Mouse (Mus musculus) retina, postnatal 1 day (tissue): ENCODE data around the gene Nbeal1.
A peak's percentile ranks its signal among the peaks of the same experiment; 100 is the strongest.
"Not testable (repeated sequence)": the region's sequence is repeated elsewhere in the genome, so short reads cannot be mapped to it uniquely, and the experiment has no call there.

Experiments used
- DNase-seq: peaks from one replicate; pipeline ENCODE4 v3.0.0-alpha.2; 2012

Gene Nbeal1

DNA sequence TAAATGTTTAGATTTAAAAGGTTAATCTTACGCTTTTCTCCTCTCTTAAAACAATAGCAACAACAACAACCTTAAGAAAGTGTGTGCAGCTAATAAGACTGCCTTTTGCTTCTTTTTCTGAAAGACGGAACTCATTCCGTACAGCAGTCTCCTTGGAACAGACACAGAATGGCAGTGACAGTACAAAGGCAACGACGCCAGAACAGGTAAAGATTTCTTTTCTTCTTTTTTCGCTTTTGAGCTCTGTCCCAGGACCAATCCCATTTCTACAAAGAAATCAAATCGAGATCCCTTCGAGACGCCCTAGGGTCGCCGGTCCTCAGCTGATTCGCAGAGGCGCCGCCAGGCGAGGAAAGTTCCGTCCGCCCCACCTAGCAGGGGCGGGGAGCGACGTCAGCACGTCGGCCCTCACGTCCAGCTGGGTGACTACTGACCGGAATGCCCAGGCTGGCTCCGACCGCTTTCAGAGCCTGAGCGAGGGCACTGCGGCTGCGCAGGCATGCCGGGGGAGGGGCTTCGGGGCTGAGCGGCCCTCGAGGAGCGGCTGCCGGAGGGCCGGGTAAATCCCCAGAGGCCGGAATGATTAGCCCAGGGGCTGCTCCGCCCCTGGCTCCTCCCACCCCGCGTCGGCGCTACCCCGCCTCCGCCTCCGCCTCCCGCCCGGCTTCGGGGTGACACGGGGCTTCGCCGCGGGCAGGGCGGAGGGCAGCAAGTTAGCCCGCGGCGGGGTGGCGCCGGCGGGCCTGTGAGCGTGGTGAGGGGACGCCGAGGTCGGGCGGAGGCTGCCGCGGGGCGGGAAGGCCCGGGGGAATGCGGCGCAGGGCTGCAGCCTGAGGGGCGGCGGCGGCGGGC, at the start of gene Nbeal1:
Nbeal1 (plus strand) TSS at position 668 of the 852 bp plus-strand sequence.
- peak; percentile 99 for DNase-seq

DNA sequence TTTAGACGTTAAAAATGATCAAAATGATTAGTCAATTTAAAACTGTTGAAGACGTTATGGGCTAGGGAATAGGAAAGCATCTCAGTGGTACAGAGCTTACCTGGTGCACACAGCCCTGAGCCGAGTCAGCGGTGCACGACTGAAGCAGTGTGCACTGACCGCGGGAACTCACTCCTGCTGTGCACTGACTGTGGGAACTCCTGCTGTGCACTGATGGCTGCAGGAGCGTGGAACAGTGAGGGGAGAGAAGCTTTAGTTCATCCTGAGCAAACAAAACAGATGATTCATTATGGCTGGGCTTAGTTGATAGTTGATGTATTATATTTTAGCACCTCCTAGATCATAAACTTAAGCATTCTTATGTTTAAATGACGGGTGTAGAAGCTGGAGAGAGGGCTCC, 43.1 kb upstream of the Nbeal1 start:
- DNase-seq: no peak

GRCm38 (mm10) chr1:60152700-60153099, 27.7 kb upstream of the Nbeal1 start:
- DNase-seq: no peak

GRCm38 (mm10) chr1:60156651-60157050, 23.7 kb upstream of the Nbeal1 start:
- DNase-seq: no peak

DNA sequence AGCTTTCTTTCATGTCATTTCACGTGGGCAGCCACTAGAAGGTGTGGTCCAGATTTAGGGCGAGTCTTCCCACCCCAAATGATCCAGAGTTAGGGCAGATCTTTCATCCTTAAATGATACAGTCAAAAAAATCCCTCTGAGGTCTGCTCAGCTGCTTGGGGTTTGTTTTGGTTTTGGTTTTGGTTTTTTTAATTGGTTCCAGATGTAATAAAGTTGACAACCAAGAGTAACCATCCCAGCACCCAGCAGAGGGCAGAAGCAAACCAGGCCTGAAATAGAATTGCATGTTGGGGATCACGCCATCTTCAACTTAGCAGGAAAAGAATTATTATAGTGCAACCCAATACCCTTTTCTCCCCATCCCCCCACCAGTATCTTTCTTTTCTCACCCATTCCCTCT, 22.0 kb upstream of the Nbeal1 start:
- DNase-seq: peak; percentile 24

- no peak for DNase-seq
Observed at GRCm38 (mm10) chr1:60163676-60164075, 16.7 kb upstream of the Nbeal1 start.

DNA sequence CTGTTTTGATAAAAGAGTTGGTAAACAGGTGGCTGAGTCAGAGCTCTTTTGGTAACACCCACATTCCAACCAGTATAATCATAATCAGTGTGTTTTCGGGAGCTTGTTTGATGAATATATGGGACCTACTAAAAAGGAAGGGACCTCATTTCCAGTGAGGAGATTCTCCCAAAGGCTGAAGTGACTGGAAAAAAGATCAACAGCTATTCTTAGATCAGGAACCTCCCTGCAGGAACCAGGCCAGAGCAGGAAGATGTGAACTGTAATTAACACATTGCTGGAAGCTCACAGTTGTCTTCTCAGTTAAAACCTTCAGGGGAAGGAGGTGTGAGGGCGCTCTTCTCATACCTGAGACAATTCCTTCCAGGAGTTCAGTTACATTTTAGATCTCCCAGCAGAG, 10.8 kb upstream of the Nbeal1 start:
- DNase-seq: no peak

- DNase-seq: no peak
Observed at GRCm38 (mm10) chr1:60170251-60170650, 10.1 kb upstream of the Nbeal1 start.

DNA sequence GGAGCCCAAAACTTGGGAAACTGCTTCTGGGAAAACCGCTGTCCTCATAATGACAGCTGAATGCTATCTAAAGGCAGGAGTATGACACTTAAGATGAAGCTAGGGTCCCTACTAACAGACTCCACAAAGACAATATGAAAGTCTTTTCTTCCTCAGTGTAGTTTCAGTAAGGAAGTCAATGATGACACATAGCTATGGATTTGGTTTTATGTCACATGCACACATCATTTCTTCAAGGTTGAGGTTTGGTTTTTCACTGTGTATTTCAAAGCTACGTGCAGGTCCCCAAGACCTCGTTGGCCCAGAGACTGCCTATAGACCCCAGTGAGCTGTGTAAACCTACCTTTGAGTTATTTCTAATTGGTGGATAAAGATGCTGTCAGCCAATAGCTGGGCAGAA, 7.3 kb upstream of the Nbeal1 start:
- DNase-seq: no peak

- not testable (repeated sequence) for DNase-seq
Observed at GRCm38 (mm10) chr1:60177814-60178213, 2.6 kb upstream of the Nbeal1 start.

DNA sequence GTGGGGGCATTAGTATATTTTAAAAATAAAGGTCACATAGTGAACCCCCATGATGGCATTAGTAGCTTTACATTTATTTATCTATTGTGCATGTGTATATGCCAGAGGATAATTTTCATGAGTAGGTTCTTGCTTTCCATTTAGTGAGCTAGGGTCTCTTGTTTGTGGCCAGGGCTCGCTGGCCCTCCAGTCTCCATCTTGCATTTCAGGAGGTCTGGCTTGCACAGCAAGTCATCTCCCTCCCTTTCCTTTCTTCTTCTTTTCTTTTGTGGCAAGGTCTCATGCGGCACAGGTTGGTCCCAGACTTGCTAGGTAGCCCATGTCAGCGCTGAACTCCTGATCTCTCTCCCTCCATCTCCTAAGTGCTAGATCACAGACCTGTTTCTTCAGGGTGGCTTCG, 1.0 kb upstream of the Nbeal1 start:
- peak; percentile 10 for DNase-seq

DNA sequence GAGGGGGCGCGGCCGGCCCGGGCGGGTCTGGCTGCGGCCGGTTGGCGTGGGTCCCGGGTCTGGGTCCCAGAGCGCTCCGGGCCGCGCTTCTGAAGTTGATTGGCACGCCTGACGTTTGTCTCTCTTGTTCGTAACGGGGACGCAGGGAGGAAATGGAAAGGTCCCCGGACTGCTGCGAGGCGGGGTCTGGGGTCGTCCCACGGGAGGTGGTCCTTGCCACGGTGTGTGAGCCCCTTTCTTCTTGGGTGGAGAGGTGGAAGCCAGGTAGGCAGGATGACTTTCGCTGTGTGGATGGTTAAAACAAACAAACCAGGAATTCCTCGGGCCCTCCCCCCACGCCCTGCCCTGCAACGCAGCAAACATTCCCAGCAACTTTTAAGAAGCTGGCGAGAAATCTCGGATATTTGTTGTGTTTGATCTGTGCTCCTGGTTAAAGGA, 404 bp downstream of the Nbeal1 start:
- no peak for DNase-seq

- no peak for DNase-seq
Observed at GRCm38 (mm10) chr1:60188454-60188853, 8.1 kb downstream of the Nbeal1 start.

GRCm38 (mm10) chr1:60196813-60197212, 16.4 kb downstream of the Nbeal1 start:
- DNase-seq: peak; percentile 47

DNA sequence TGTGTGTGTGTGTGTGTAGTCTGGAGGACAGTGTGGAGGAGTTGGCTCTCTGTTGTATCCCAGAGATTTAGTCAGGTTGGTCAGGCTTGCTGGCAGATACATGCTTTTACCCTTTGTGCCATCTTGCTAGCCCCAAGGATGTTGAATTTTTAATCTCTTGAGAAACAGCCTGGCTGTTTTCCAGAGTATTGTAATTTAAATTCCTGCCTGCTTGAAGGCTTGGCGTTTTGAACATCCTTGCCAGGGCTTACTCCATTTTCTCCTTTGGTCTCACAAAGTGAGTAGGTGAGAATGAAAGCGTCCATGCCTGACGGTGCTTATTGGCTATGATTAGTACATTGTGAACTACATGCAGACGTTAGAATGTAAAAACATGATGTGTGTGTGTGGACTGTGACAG, 18.6 kb downstream of the Nbeal1 start:
- no peak for DNase-seq

DNA sequence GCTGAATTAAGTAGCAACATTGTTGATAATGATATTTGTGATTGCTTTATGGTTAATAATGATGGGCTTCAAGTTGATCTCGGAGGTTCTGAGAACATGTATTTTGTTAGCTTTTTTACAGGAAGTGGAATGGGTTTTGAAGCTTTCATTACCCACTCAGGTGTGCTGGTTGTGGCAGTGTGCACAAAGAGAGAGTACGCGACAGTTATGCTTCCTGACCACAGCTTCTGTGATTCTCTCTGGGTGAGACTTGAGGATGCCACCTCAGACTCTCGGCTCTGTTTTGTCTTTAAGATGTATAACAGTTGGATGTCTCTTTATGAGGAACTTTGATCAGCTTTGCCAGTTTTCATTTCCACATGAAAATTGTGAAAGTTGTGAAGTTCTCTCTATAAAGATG, 55.9 kb downstream of the Nbeal1 start:
- DNase-seq: no peak

DNA sequence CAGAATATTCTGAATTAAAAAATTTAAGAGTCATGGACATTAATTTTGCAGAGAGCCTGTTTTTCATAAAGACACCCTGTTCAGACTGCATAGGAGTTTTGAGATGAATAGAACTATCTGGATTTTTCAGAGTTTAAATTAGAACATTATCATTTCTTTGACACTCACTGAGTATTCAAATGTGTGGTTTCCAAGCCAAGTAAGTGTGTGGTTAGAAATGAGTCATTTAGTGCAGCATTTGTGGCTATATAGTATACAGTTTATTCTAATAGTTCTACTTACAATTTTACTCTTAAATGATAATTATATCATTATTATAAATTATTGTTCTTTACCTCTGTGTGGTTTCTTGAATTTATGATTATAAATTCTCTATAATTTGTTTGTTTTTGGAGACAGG, 60.0 kb downstream of the Nbeal1 start:
- DNase-seq: no peak

DNA sequence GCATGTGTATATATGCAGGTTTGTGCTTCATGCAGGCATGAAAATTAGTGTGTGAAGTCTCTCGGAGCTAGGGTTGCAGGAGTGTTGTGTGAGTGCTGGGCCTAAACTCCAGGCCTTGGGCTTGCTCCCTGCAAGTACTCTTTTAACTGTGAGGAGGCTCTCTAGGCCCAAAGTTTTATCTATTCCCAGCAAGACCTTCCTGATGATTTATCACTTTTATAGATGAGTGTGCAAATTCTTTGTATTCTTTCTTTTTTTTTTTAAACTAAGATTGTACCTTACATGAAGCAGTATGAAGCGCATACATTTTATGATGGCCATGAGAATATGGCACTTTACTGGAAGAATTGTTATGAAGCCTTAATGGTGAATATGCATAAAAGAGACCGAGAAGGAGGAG, 87.7 kb downstream of the Nbeal1 start:
- DNase-seq: no peak

GRCm38 (mm10) chr1:60269314-60269713, 88.9 kb downstream of the Nbeal1 start:
- DNase-seq: no peak

- DNase-seq: peak; percentile 22
Observed at GRCm38 (mm10) chr1:60272471-60272870, 92.1 kb downstream of the Nbeal1 start.

DNA sequence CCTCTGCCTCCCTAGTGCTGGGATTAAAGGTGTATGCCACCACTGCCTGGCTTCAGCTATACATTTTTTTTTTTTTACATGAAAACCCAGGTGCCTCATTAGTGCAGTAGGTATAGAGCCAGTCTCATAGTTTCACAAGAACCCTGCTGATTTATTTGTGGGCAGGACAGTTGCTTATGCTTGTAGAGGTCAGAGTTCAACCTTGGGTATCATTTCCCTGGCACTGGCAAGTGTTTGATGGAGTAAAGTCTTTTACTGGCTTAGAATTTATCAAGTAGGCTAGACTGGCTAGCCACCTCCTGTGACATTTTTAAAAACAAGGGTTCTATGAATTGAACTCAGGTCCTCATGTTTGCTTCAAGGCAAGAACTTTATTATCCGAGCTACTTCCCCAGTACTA, 113.5 kb downstream of the Nbeal1 start:
- DNase-seq: no peak

DNA sequence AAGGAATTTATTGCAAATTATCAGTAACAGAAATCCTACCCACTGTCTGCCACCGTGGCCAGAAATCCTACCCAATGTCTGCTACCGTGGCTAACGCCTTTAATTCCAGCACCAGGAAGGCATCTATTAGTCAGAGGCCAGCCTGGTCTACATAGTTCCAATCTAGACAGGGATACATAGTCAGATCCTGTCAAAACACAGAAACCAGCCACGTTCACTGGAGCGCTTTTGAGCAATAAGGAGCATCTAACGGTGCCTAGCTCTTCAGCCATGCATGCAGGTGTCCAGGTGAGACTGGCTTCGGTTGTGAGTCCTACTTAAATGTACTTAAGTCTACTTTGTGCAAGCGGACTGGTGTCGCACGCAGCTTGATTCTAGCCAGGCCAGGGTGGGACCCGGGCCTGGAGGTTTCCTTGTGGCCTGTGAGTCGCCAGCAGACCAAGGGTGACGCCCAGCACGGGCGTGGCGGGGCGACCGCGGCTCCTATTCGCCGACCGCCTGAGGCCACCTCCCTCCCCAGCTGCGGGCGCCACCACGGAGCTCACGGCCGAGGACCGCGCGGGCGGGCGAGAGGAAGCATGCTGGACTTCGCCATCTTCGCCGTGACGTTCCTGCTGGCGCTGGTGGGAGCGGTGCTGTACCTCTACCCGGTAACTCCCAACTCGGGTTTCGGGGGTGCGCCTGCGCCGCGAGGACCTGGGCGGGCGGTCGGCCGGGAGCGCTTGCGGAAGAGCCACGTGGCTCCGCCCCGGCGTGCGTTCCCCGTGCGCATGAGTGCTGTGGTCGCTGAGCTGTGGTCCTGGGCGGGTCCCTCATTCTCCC, 162.6 kb downstream of the Nbeal1 start, which contains the start of gene Cyp20a1:
Cyp20a1 (plus strand) TSS at position 516 of the 822 bp plus-strand sequence.
- peak; percentile 92 for DNase-seq

- peak; percentile 60 for DNase-seq
Observed at GRCm38 (mm10) chr1:60343630-60344455, 163.4 kb downstream of the Nbeal1 start.
